Mouse (Mus musculus): Measurements from ENCODE around the gene Gm11273.
"Not testable (repeated sequence)": the region's sequence is repeated elsewhere in the genome, so short reads cannot be mapped to it uniquely, and the experiment has no call there.

DNA sequence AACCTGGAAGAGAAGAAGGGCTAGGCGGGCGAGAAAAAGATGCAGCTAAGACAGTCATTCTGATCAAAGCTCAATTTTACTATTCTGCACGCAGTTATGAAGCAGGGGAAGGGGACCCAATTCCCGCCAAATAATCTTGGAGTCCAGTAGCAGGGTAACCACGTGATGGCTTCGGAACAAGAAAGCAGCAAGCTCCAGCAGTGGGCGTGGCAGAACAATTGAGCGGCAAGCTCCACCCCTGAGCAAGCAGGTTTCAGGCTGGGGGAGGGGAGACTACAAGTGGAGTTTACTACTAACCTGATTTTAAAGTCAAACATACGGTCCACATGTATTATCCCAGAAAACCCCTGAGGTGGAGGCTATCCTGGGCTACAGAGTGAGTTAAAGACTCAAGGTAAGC lies 38.7 kb downstream of the Gm11273 start:
- TF ChIP-seq CTCF (IDR thresholded peaks at IDR 0.05; ENCODE audit: low read depth, low read length); EP300 (IDR thresholded peaks at IDR 0.05; ENCODE audit: insufficient read depth, low read depth, low read length); POLR2A (IDR thresholded peaks at IDR 0.05; ENCODE audit: insufficient read depth, low read length): not testable (repeated sequence)

Data from ES-Bruce4 (cell line).